Mouse (Mus musculus) midbrain, embryonic 16.5 days (tissue): ENCODE results near the gene Tagap. TPM values are rescaled to one million over a fixed set of nuclear protein-coding genes. Genes with fewer than 3 reads are reported as not detected.

Experiments used
- ATAC-seq: fragments of 200-750 bp; cut with Nextera tagmentation; 2 replicates; pipeline ENCODE4 v1.8.0; 2017; ENCODE audit warnings: moderate TSS enrichment
- H3K27ac ChIP-seq: fragments of 300-500 bp; sonication (generic); 2 replicates; pipeline ENCODE4 v1.5.1; 2014; ENCODE audit warnings: mild to moderate bottlenecking, low read length, mixed read lengths
- H3K27me3 ChIP-seq: fragments of 300-500 bp; sonication (generic); 2 replicates; pipeline ENCODE4 v1.6.1; 2014; ENCODE audit warnings: low read depth, low read length, mixed read lengths; ENCODE audit not compliant: control insufficient read depth, insufficient read depth
- H3K36me3 ChIP-seq: fragments of 300-500 bp; sonication (generic); 2 replicates; pipeline ENCODE4 v1.6.1; 2014; ENCODE audit warnings: mild to moderate bottlenecking, low read length, moderate library complexity, mixed read lengths; ENCODE audit not compliant: control insufficient read depth, insufficient read depth
- H3K4me1 ChIP-seq: fragments of 300-500 bp; sonication (generic); 2 replicates; pipeline ENCODE4 v1.6.1; 2014; ENCODE audit warnings: mild to moderate bottlenecking, low read length, mixed read lengths; ENCODE audit not compliant: control insufficient read depth, insufficient read depth
- H3K4me2 ChIP-seq: fragments of 300-500 bp; sonication (generic); 2 replicates; pipeline ENCODE4 v1.6.1; 2014; ENCODE audit warnings: mild to moderate bottlenecking, low read length, mixed read lengths
- H3K4me3 ChIP-seq: fragments of 300-500 bp; sonication (generic); 2 replicates; pipeline ENCODE4 v1.5.1; 2014; ENCODE audit warnings: low read depth, mild to moderate bottlenecking, low read length, moderate library complexity, mixed read lengths
- H3K9ac ChIP-seq: fragments of 300-500 bp; sonication (generic); 2 replicates; pipeline ENCODE4 v1.6.1; 2014; ENCODE audit warnings: low read depth, low read length, mixed read lengths
- H3K9me3 ChIP-seq: fragments of 300-500 bp; sonication (generic); replicated peaks from 2 replicates; pipeline ENCODE4 v1.6.1; 2014; ENCODE audit warnings: mild to moderate bottlenecking, low read length, mixed read lengths; ENCODE audit not compliant: control insufficient read depth, poor library complexity, severe bottlenecking
- WGBS: fragments of 180-500 bp; shearing (Covaris S2); extraction: QIAGEN DNeasy Blood & Tissue Kit; methylation state at CpG from one replicate; pipeline ENCODE4 v1.1.7; 2014; 5-methylcytosine and 5-hydroxymethylcytosine counted together
- polyA plus RNA-seq: library from polyadenylated mRNA; unstranded; fragments of >200 nt; fragmentation: Nextera tagmentation; extraction: Ambion mirVana; gene quantifications from 2 replicates; pipeline ENCODE4 v1.2.1, GENCODE M21; 2015

The Tagap gene
- polyA plus RNA-seq, 1 experiment from 2014 or later: 0.48 TPM

DNA sequence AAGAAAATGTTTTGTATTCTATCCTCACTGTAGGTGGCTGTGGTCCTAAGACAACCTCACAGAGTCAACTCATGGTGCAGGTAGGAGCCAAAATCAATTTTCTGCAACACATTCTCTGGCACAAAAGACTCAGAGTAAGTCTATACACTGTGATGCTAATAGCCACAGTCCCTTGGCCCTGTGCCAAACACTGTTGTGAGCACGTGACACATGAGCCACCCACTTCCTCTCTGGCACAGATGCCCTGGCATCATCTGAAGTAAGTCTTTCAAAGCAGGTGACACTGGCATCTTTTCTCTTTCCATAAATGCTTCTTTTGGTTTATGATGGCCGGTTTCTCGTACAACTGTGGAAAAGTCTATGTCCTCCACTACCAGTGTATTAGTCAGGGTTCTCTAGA is 23.4 kb upstream of the Tagap start:
- H3K9me3 ChIP-seq: no peaks in the 10 kb centered on the region
- no peaks in the 10 kb centered on the region for H3K27me3 ChIP-seq
- no peak for ATAC-seq
- H3K27ac ChIP-seq: no peak overlapping the region
- H3K4me1 ChIP-seq: no peaks in the 10 kb centered on the region
- H3K4me3 ChIP-seq: no peak overlapping the region
- H3K36me3 ChIP-seq: no peaks in the 10 kb centered on the region
- 74% methylated on average over 3 of the region's 3 CpGs for WGBS
- H3K4me2 ChIP-seq: no peak overlapping the region
- H3K9ac ChIP-seq: no peak overlapping the region

DNA sequence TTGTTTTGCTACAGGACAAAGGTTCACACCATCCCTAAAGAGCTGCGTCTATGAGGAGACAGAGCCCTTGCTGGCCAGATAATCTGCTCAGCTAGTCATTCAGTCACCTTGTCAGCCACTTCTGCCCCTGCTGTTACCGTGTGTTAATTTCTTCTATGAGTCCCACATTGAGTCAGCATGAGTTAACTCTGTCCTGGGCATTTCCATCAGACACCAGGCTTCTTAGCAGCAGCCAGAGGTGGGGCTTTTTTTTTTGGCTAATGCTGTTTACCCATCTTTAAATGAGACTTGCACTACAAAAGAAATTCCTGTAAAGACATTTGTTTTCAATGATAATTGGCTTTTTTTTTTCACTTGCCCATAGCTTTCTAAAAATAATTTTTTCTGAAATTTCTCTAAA is 20.8 kb upstream of the Tagap start:
- H3K4me1 ChIP-seq: no peaks in the 10 kb centered on the region
- H3K9ac ChIP-seq: no peak overlapping the region
- H3K27me3 ChIP-seq: no peaks in the 10 kb centered on the region
- no peak overlapping the region for H3K27ac ChIP-seq
- H3K9me3 ChIP-seq: no peaks in the 10 kb centered on the region
- no peak for ATAC-seq
- no peak overlapping the region for H3K4me3 ChIP-seq
- no peak overlapping the region for H3K4me2 ChIP-seq
- WGBS: 20% methylated on average over 2 of the region's 2 CpGs
- no peaks in the 10 kb centered on the region for H3K36me3 ChIP-seq

DNA sequence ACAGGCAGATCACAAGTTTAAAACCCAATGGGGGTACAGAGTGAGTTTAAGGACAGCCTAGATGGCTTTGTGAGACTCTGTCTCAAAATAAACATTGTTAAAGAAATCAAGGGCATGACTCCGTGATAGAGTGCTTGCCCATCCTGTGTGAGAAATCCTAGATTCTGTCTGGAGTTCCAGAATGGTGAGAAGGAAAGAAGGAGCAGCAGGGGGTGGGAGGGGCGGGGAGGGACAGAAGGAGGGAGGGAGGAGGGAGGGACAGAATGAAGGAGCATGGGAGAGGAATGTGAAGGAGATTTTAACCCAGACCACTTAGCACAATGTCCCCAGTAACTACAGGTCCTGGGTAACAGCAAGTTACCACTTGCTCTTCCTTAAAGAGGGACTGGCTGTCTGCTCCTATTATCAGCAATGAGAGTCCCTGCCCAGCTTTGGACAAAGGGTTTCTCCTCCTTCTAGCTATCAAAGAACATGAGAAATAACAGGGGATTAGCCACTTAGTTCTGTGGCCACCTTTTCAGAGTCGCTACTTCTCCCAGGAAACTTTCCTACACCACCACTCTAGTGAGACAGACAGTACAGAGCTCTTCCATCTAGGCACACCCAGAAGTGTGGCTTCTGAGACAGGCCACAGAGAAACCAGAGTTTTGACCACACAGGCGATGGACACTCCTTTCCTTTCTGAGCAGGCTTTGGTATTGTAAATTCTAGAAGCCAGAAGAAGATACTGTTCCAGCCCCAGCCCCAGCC is 19.7 kb upstream of the Tagap start:
- H3K27ac ChIP-seq: no peak overlapping the region
- no peaks in the 10 kb centered on the region for H3K4me1 ChIP-seq
- H3K9me3 ChIP-seq: peaks cover 3% of the 10 kb centered on the region
- H3K4me2 ChIP-seq: no peak overlapping the region
- H3K27me3 ChIP-seq: no peaks in the 10 kb centered on the region
- H3K36me3 ChIP-seq: no peaks in the 10 kb centered on the region
- no peak overlapping the region for H3K9ac ChIP-seq
- ATAC-seq: no peak
- H3K4me3 ChIP-seq: no peak overlapping the region
- 31% methylated on average over 4 of the region's 4 CpGs for WGBS

DNA sequence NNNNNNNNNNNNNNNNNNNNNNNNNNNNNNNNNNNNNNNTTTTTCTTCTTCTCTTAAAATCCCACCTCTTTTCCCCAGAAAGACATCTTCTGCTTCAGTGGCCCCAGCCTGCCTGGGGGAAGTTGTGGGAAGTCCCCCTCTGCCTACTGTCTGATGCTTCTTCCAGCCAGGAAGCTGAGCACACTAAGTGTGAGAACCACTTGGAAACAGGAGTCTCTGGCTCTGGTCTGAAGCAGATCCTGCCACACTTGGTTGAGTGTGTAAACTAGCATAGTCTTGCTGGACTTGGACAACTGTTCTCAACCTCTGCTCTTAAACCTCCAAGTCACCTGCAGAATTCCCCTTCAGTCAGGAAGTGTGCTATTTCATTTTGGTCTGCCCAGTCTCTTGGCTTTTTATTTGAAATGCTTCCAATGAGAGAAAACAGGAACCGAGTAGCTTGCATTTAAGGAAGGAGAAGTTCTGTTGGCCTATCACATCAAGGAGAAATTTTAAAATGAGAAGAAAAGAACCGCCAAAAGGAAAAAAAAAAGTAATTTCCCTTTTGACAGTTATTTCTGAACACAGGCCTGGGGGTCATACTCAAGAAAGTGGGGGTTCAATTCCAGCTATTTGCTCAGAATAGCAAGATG is 11.1 kb upstream of the Tagap start:
- Histone ChIP-seq H3K36me3 (no peaks in the 10 kb centered on the region), H3K4me3 (no peak overlapping the region), H3K9ac (no peak overlapping the region), H3K9me3 (peaks cover 4% of the 10 kb centered on the region), H3K27ac (no peak overlapping the region), H3K4me1 (no peaks in the 10 kb centered on the region), H3K4me2 (no peak overlapping the region), H3K27me3 (no peaks in the 10 kb centered on the region)
- ATAC-seq: no peak
- WGBS: 82% methylated on average over 2 of the region's 2 CpGs

DNA sequence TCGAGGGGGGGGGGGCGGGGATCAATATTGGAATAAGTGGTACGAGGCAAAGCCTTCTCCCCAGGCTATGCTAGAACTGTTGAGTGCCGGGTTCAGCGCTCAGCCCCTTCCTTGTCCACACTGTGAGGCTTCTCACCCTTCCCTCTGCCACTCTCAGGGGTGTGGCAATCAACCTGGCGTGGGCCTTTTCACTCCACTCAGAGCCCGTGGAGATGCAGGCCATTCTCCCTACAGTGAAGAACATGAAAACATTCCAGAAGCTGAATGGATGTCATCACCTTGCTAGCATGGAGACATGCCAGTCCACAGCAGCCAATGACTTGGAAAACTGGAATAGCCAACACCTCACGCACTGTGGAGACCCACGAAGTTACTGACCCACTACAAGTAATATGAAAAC is 10.0 kb upstream of the Tagap start:
- Histone ChIP-seq H3K27ac (no peak overlapping the region), H3K36me3 (no peaks in the 10 kb centered on the region), H3K27me3 (no peaks in the 10 kb centered on the region), H3K4me2 (no peak overlapping the region), H3K9me3 (peaks cover 4% of the 10 kb centered on the region), H3K9ac (no peak overlapping the region), H3K4me1 (no peaks in the 10 kb centered on the region), H3K4me3 (no peak overlapping the region)
- ATAC-seq: no peak
- WGBS: 84% methylated on average over 9 of the region's 9 CpGs

DNA sequence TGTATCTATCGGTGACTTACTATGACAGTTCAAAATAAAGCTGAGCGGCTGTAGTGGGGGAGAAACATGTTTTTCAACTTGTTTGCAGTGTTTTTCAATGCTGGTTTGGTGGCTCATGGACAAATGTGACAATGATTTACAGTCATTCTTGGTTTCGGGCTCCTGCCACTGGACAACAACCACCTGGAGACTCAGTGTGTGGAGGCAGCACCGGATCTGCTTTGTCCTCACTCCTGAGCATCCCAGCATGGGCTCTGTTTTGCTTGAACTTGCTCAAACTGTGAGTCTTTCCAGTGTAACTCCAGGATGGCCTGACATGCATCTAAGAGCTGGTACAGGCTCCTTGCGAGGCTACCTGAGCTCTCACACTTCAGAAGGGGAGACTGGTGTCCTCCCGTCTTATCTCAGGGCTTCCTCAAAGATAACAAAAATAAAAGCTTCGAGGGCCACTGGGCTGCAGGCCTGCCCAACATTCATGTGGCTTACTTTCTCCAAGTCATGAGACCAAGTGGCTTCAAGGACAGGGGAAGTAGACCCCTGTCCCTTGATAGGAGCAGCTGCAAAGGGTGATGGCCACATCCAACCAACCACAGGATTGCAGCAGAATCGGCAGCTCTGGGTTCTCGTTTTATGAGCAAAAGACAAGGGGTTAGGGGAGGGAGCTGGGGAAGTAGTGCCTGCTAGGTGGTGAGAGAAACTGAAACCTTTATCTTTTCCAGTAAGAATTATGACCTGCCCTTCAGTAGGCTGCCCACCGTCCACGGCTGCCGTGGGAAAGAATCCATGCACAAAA is 8.8 kb upstream of the Tagap start:
- Histone ChIP-seq H3K4me1 (no peaks in the 10 kb centered on the region), H3K27ac (no peak overlapping the region), H3K27me3 (no peaks in the 10 kb centered on the region), H3K4me3 (no peak overlapping the region), H3K4me2 (no peak overlapping the region), H3K9ac (no peak overlapping the region), H3K9me3 (no peaks in the 10 kb centered on the region), H3K36me3 (no peaks in the 10 kb centered on the region)
- 83% methylated on average over 12 of the region's 12 CpGs for WGBS
- no peak for ATAC-seq

DNA sequence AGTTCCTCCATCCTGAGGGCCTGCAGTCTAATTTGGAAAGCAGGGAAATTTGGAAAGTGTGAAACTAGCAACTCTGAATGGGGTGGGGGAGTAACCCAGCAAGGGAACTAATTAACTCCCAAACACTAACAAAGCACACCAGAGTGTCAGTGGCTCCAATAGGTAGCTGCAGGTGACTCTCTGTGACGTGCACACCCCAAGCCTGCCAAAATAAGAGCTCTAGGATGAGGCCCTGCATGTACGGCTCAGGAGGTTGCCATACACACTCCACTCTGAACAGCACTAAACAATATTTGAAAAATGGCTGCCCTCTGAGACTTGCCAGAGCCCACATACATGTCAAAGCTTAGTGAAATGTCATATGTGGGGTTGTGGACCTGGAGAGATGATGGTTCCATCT is 7.4 kb upstream of the Tagap start:
- H3K4me3 ChIP-seq: no peak overlapping the region
- no peak for ATAC-seq
- 80% methylated on average over 2 of the region's 2 CpGs for WGBS

DNA sequence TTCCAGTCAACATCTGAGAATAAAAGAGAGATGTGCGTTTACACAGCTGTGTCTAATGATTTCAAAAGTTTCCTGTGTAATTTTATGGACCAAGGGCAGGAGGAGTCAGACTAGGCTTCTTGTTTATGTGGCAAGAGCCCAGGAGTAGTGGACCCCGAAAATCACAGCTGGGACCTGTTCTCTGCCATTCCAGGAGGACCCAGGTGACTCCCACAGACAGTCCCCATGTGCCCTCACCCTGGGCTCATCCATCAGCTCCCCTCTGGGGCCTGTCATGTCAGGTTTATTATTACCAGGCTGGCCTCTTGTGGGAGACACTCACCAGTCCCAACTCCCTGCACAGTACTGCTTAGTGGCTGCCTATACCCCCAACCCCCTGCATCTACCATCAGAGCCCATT is 6.6 kb upstream of the Tagap start:
- Histone ChIP-seq H3K36me3 (no peaks in the 10 kb centered on the region), H3K27ac (no peak overlapping the region), H3K4me3 (no peak overlapping the region), H3K4me1 (no peaks in the 10 kb centered on the region), H3K27me3 (no peaks in the 10 kb centered on the region), H3K4me2 (no peak overlapping the region), H3K9me3 (no peaks in the 10 kb centered on the region), H3K9ac (no peak overlapping the region)
- WGBS: 96% methylated on average over 2 of the region's 2 CpGs
- no peak for ATAC-seq

More for the DNA sequence above, 7.4 kb upstream of the Tagap start:
- no peak overlapping the region for H3K27ac ChIP-seq
- H3K9me3 ChIP-seq: no peaks in the 10 kb centered on the region
- H3K27me3 ChIP-seq: no peaks in the 10 kb centered on the region
- no peak overlapping the region for H3K9ac ChIP-seq
- no peaks in the 10 kb centered on the region for H3K36me3 ChIP-seq
- no peaks in the 10 kb centered on the region for H3K4me1 ChIP-seq
- H3K4me2 ChIP-seq: no peak overlapping the region

DNA sequence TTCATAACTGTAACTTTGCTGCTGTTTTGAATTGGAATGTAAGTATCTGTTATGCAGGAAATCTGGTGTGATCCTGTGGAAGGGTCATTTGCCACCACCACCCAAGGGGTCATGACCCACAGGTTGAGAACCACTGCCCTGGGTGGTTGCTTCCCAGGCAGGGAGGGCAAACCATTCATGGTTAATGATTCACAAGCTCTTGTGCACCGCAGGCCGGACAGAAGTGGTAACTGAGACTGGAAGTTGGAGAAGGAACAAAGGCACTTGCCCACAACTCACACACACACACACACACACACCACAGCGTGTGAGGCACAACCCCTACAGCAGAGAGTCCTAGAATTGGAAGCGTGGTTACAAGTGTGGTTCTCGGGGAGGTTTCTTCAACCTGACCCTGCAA is 3.2 kb upstream of the Tagap start:
- no peak overlapping the region for H3K27ac ChIP-seq
- no peaks in the 10 kb centered on the region for H3K27me3 ChIP-seq
- 90% methylated on average over 5 of the region's 5 CpGs for WGBS
- no peak overlapping the region for H3K4me3 ChIP-seq
- H3K4me1 ChIP-seq: no peaks in the 10 kb centered on the region
- no peak for ATAC-seq
- no peaks in the 10 kb centered on the region for H3K36me3 ChIP-seq
- H3K4me2 ChIP-seq: no peak overlapping the region
- no peak overlapping the region for H3K9ac ChIP-seq
- H3K9me3 ChIP-seq: no peaks in the 10 kb centered on the region
